Mouse (Mus musculus): ENCODE measurements at regions not wholly inside any gene's neighbourhood (a gene's known extent, or its start where the extent isn't known, plus 50 kb on each side); places are given as distances from the start of the nearest gene placed in this dataset.
"Not testable (repeated sequence)": the region's sequence is repeated elsewhere in the genome, so short reads cannot be mapped to it uniquely, and the experiment has no call there.

- H3K4me2 ChIP-seq (ENCODE audit: low read depth, low read length, severe bottlenecking), result no peak overlapping the region
- 97% methylated on average over 2 of the region's 2 CpGs for WGBS
- no peak overlapping the region for H3K4me3 ChIP-seq (ENCODE audit: low read depth, low read length)
- DNase-seq (ENCODE audit: low spot score) (no peak), ATAC-seq (replicated peaks; ENCODE audit: low FRiP score) (no peak)
- H3K9me3 ChIP-seq (ENCODE audit: control insufficient read depth, low read length), result no peaks in the 10 kb centered on the region
- H3K27ac ChIP-seq (ENCODE audit: low read depth, low read length), result no peak overlapping the region
- H3K4me1 ChIP-seq (replicated peaks; ENCODE audit: control insufficient read depth, insufficient read depth, low read length), result no peaks in the 10 kb centered on the region
- H3K9ac ChIP-seq (ENCODE audit: low read length), result no peak overlapping the region
- no peaks in the 10 kb centered on the region for H3K36me3 ChIP-seq (ENCODE audit: control insufficient read depth, insufficient read depth, low read length)
- H3K27me3 ChIP-seq (ENCODE audit: control insufficient read depth, insufficient read depth, low read length), result no peaks in the 10 kb centered on the region
These were observed 169.2 kb upstream of the Serp2 start for GRCm38 (mm10) chr14:76725844-76726243.

GRCm38 (mm10) chr14:76725231-76725630 is 168.5 kb upstream of the Serp2 start:
- not testable (repeated sequence) for H3K4me3 ChIP-seq (ENCODE audit: low read depth, low read length); H3K9me3 ChIP-seq (ENCODE audit: control insufficient read depth, low read length); H3K4me1 ChIP-seq (replicated peaks; ENCODE audit: control insufficient read depth, insufficient read depth, low read length); H3K36me3 ChIP-seq (ENCODE audit: control insufficient read depth, insufficient read depth, low read length); H3K9ac ChIP-seq (ENCODE audit: low read length); H3K27ac ChIP-seq (ENCODE audit: low read depth, low read length); H3K27me3 ChIP-seq (ENCODE audit: control insufficient read depth, insufficient read depth, low read length); H3K4me2 ChIP-seq (ENCODE audit: low read depth, low read length, severe bottlenecking); ATAC-seq (replicated peaks; ENCODE audit: low FRiP score); DNase-seq (ENCODE audit: low spot score)
- 96% methylated on average over 4 of the region's 4 CpGs for WGBS

- no peak for ATAC-seq (replicated peaks; ENCODE audit: low FRiP score)
- Histone ChIP-seq H3K9me3 (ENCODE audit: control insufficient read depth, low read length) (no peaks in the 10 kb centered on the region), H3K4me3 (ENCODE audit: low read depth, low read length) (no peak overlapping the region), H3K27me3 (ENCODE audit: control insufficient read depth, insufficient read depth, low read length) (no peaks in the 10 kb centered on the region), H3K36me3 (ENCODE audit: control insufficient read depth, insufficient read depth, low read length) (no peaks in the 10 kb centered on the region), H3K4me2 (ENCODE audit: low read depth, low read length, severe bottlenecking) (no peak overlapping the region), H3K4me1 (replicated peaks; ENCODE audit: control insufficient read depth, insufficient read depth, low read length) (no peaks in the 10 kb centered on the region), H3K27ac (ENCODE audit: low read depth, low read length) (no peak overlapping the region), H3K9ac (ENCODE audit: low read length) (no peak overlapping the region)
- no peak for DNase-seq (ENCODE audit: low spot score)
- WGBS, result 88% methylated on average over 8 of the region's 8 CpGs
These were observed 168.1 kb upstream of the Serp2 start for GRCm38 (mm10) chr14:76724826-76725225.

- Histone ChIP-seq H3K4me3 (ENCODE audit: low read depth, low read length) (no peak overlapping the region), H3K36me3 (ENCODE audit: control insufficient read depth, insufficient read depth, low read length) (no peaks in the 10 kb centered on the region), H3K27me3 (ENCODE audit: control insufficient read depth, insufficient read depth, low read length) (no peaks in the 10 kb centered on the region), H3K4me1 (replicated peaks; ENCODE audit: control insufficient read depth, insufficient read depth, low read length) (no peaks in the 10 kb centered on the region), H3K9me3 (ENCODE audit: control insufficient read depth, low read length) (no peaks in the 10 kb centered on the region), H3K4me2 (ENCODE audit: low read depth, low read length, severe bottlenecking) (no peak overlapping the region), H3K27ac (ENCODE audit: low read depth, low read length) (no peak overlapping the region), H3K9ac (ENCODE audit: low read length) (no peak overlapping the region)
- no peak for ATAC-seq (replicated peaks; ENCODE audit: low FRiP score)
- no peak for DNase-seq (ENCODE audit: low spot score)
- 88% methylated on average over 8 of the region's 8 CpGs for WGBS
These were observed 167.7 kb upstream of the Serp2 start for GRCm38 (mm10) chr14:76724395-76724794.

- H3K9me3 ChIP-seq (ENCODE audit: control insufficient read depth, low read length), result no peaks in the 10 kb centered on the region
- no peak overlapping the region for H3K9ac ChIP-seq (ENCODE audit: low read length)
- no peaks in the 10 kb centered on the region for H3K27me3 ChIP-seq (ENCODE audit: control insufficient read depth, insufficient read depth, low read length)
- H3K4me2 ChIP-seq (ENCODE audit: low read depth, low read length, severe bottlenecking), result no peak overlapping the region
- 58% methylated on average over 4 of the region's 4 CpGs for WGBS
- no peaks in the 10 kb centered on the region for H3K36me3 ChIP-seq (ENCODE audit: control insufficient read depth, insufficient read depth, low read length)
- H3K27ac ChIP-seq (ENCODE audit: low read depth, low read length), result no peak overlapping the region
- H3K4me3 ChIP-seq (ENCODE audit: low read depth, low read length), result no peak overlapping the region
- DNase-seq (ENCODE audit: low spot score) (no peak), ATAC-seq (replicated peaks; ENCODE audit: low FRiP score) (no peak)
- H3K4me1 ChIP-seq (replicated peaks; ENCODE audit: control insufficient read depth, insufficient read depth, low read length), result no peaks in the 10 kb centered on the region
These were observed 166.9 kb upstream of the Serp2 start for GRCm38 (mm10) chr14:76723551-76723950.

- H3K4me3 ChIP-seq (ENCODE audit: low read depth, low read length), result no peak overlapping the region
- ATAC-seq (replicated peaks; ENCODE audit: low FRiP score), result no peak
- H3K27me3 ChIP-seq (ENCODE audit: control insufficient read depth, insufficient read depth, low read length), result no peaks in the 10 kb centered on the region
- no peaks in the 10 kb centered on the region for H3K4me1 ChIP-seq (replicated peaks; ENCODE audit: control insufficient read depth, insufficient read depth, low read length)
- H3K4me2 ChIP-seq (ENCODE audit: low read depth, low read length, severe bottlenecking), result no peak overlapping the region
- no peaks in the 10 kb centered on the region for H3K36me3 ChIP-seq (ENCODE audit: control insufficient read depth, insufficient read depth, low read length)
- DNase-seq (ENCODE audit: low spot score), result no peak
- WGBS, result 93% methylated on average over 5 of the region's 5 CpGs
- H3K27ac ChIP-seq (ENCODE audit: low read depth, low read length), result no peak overlapping the region
- H3K9me3 ChIP-seq (ENCODE audit: control insufficient read depth, low read length), result no peaks in the 10 kb centered on the region
- no peak overlapping the region for H3K9ac ChIP-seq (ENCODE audit: low read length)
These were observed 165.6 kb upstream of the Serp2 start for GRCm38 (mm10) chr14:76722297-76722696.

GRCm38 (mm10) chr14:76721751-76722150 is 165.1 kb upstream of the Serp2 start:
- no peaks in the 10 kb centered on the region for H3K36me3 ChIP-seq (ENCODE audit: control insufficient read depth, insufficient read depth, low read length)
- no peaks in the 10 kb centered on the region for H3K27me3 ChIP-seq (ENCODE audit: control insufficient read depth, insufficient read depth, low read length)
- H3K9me3 ChIP-seq (ENCODE audit: control insufficient read depth, low read length), result no peaks in the 10 kb centered on the region
- H3K27ac ChIP-seq (ENCODE audit: low read depth, low read length), result no peak overlapping the region
- H3K4me2 ChIP-seq (ENCODE audit: low read depth, low read length, severe bottlenecking), result no peak overlapping the region
- H3K4me1 ChIP-seq (replicated peaks; ENCODE audit: control insufficient read depth, insufficient read depth, low read length), result no peaks in the 10 kb centered on the region
- WGBS, result 90% methylated on average over 9 of the region's 9 CpGs
- no peak overlapping the region for H3K4me3 ChIP-seq (ENCODE audit: low read depth, low read length)
- no peak for ATAC-seq (replicated peaks; ENCODE audit: low FRiP score)
- no peak overlapping the region for H3K9ac ChIP-seq (ENCODE audit: low read length)
- DNase-seq (ENCODE audit: low spot score), result no peak

GRCm38 (mm10) chr14:76717081-76717480 is 160.4 kb upstream of the Serp2 start:
- Histone ChIP-seq H3K9me3 (ENCODE audit: control insufficient read depth, low read length) (no peaks in the 10 kb centered on the region), H3K4me3 (ENCODE audit: low read depth, low read length) (no peak overlapping the region), H3K9ac (ENCODE audit: low read length) (no peak overlapping the region), H3K27ac (ENCODE audit: low read depth, low read length) (no peak overlapping the region), H3K36me3 (ENCODE audit: control insufficient read depth, insufficient read depth, low read length) (no peaks in the 10 kb centered on the region), H3K4me1 (replicated peaks; ENCODE audit: control insufficient read depth, insufficient read depth, low read length) (no peaks in the 10 kb centered on the region), H3K4me2 (ENCODE audit: low read depth, low read length, severe bottlenecking) (no peak overlapping the region), H3K27me3 (ENCODE audit: control insufficient read depth, insufficient read depth, low read length) (no peaks in the 10 kb centered on the region)
- ATAC-seq (replicated peaks; ENCODE audit: low FRiP score) (no peak), DNase-seq (ENCODE audit: low spot score) (no peak)
- WGBS, result 92% methylated on average over 3 of the region's 3 CpGs

- H3K4me2 ChIP-seq (ENCODE audit: low read depth, low read length, severe bottlenecking), result no peak overlapping the region
- H3K9ac ChIP-seq (ENCODE audit: low read length), result no peak overlapping the region
- H3K27ac ChIP-seq (ENCODE audit: low read depth, low read length), result no peak overlapping the region
- H3K4me3 ChIP-seq (ENCODE audit: low read depth, low read length), result no peak overlapping the region
- no peaks in the 10 kb centered on the region for H3K36me3 ChIP-seq (ENCODE audit: control insufficient read depth, insufficient read depth, low read length)
- WGBS, result 84% methylated on average over 4 of the region's 4 CpGs
- DNase-seq (ENCODE audit: low spot score), result no peak
- no peaks in the 10 kb centered on the region for H3K9me3 ChIP-seq (ENCODE audit: control insufficient read depth, low read length)
- no peak for ATAC-seq (replicated peaks; ENCODE audit: low FRiP score)
- H3K4me1 ChIP-seq (replicated peaks; ENCODE audit: control insufficient read depth, insufficient read depth, low read length), result no peaks in the 10 kb centered on the region
- no peaks in the 10 kb centered on the region for H3K27me3 ChIP-seq (ENCODE audit: control insufficient read depth, insufficient read depth, low read length)
These were observed 158.0 kb upstream of the Serp2 start for GRCm38 (mm10) chr14:76714727-76715126.

Measured in forebrain, embryonic 11.5 days (tissue).